Mouse (Mus musculus) testis, postnatal 14 days (tissue): ENCODE data around the gene Mcm9.

ENCODE experiments used
- DNase-seq: peaks from one replicate; pipeline ENCODE4 v3.0.0; 2021; ENCODE audit warnings: low spot score

The Mcm9 gene

GRCm38 (mm10) chr10:53580137-53580536 is 50.1 kb downstream of the Mcm9 start:
- peak; percentile 36 for DNase-seq

GRCm38 (mm10) chr10:53568531-53568930 is 61.7 kb downstream of the Mcm9 start:
- no peak for DNase-seq

- DNase-seq = no peak
Measured at GRCm38 (mm10) chr10:53565538-53565937, 64.7 kb downstream of the Mcm9 start.

- DNase-seq = no peak
Measured at GRCm38 (mm10) chr10:53562001-53562400, 68.2 kb downstream of the Mcm9 start.

- no peak for DNase-seq
Measured at GRCm38 (mm10) chr10:53537596-53537995, 92.6 kb downstream of the Mcm9 start.

GRCm38 (mm10) chr10:53532297-53532696 is 97.9 kb downstream of the Mcm9 start:
- DNase-seq = no peak

GRCm38 (mm10) chr10:53527838-53528773 is 102.1 kb downstream of the Mcm9 start:
- DNase-seq = no peak

- DNase-seq = no peak
Measured at GRCm38 (mm10) chr10:53527344-53527743, 102.9 kb downstream of the Mcm9 start.

- DNase-seq = no peak
Measured at GRCm38 (mm10) chr10:53526350-53526749, 103.9 kb downstream of the Mcm9 start.

- no peak for DNase-seq
Measured at GRCm38 (mm10) chr10:53525265-53525976, 104.8 kb downstream of the Mcm9 start.

- DNase-seq = no peak
Measured at GRCm38 (mm10) chr10:53519068-53519954, 110.9 kb downstream of the Mcm9 start.

- no peak for DNase-seq
Measured at GRCm38 (mm10) chr10:53518599-53518913, 111.7 kb downstream of the Mcm9 start.

- no peak for DNase-seq
Measured at GRCm38 (mm10) chr10:53517770-53518598, 112.3 kb downstream of the Mcm9 start.

- DNase-seq = no peak
Measured at GRCm38 (mm10) chr10:53512491-53512890, 117.7 kb downstream of the Mcm9 start.

- DNase-seq = no peak
Measured at GRCm38 (mm10) chr10:53509158-53509773, 121.0 kb downstream of the Mcm9 start.

- DNase-seq = no peak
Measured at GRCm38 (mm10) chr10:53508676-53509075, 121.6 kb downstream of the Mcm9 start.

- no peak for DNase-seq
Measured at GRCm38 (mm10) chr10:53505526-53505925, 124.7 kb downstream of the Mcm9 start.

- no peak for DNase-seq
Measured at GRCm38 (mm10) chr10:53505069-53505468, 125.2 kb downstream of the Mcm9 start.

- DNase-seq = no peak
Measured at GRCm38 (mm10) chr10:53502875-53503816, 127.1 kb downstream of the Mcm9 start.

- no peak for DNase-seq
Measured at GRCm38 (mm10) chr10:53502471-53502870, 127.8 kb downstream of the Mcm9 start.
